Mouse (Mus musculus) testis, adult 2 months (tissue): ENCODE measurements around the gene 1110065P20Rik.

Experiments used
- CTCF ChIP-seq: fragments of 200-500 bp; IDR thresholded peaks from 2 replicates; pipeline ENCODE4 v1.5.1; 2012; ENCODE audit warnings: low read depth, mild to moderate bottlenecking, inconsistent platforms, low read length, moderate library complexity; ENCODE audit not compliant: control insufficient read depth, insufficient read depth, insufficient replicate concordance
- POLR2A ChIP-seq: fragments of 200-500 bp; IDR thresholded peaks from 2 replicates; pipeline ENCODE4 v1.6.1; 2012; ENCODE audit warnings: low read depth, mild to moderate bottlenecking, inconsistent platforms, low read length, moderate library complexity; ENCODE audit not compliant: control insufficient read depth

DNA sequence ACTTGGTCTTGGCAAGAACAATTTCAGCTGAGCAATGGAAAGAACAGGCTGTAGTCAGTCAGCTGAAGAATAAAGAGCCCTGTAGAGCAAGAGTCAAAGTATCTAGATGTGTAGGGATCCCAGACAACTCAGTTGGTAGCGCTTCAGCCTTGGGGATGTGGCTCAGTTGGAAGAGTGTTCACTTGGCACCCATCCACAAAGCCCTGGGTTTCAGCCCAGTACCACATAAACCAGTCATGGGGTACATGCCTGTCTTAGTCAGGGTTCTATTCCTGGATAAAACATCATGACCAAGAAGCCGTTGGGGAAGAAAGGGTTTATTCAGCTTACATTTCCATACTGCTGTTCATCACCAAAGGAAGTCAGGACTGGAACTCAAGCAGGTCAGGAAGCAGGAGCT is 38.9 kb upstream of the 1110065P20Rik start:
- TF ChIP-seq POLR2A (no peak), CTCF (no peak)
